Mouse (Mus musculus) 416B (cell line): ENCODE results near the gene Ttc24.

ENCODE experiments used
- DNase-seq: peaks from one replicate; pipeline ENCODE4 v3.0.0; 2011; ENCODE audit warnings: low read depth

Gene Ttc24

DNA sequence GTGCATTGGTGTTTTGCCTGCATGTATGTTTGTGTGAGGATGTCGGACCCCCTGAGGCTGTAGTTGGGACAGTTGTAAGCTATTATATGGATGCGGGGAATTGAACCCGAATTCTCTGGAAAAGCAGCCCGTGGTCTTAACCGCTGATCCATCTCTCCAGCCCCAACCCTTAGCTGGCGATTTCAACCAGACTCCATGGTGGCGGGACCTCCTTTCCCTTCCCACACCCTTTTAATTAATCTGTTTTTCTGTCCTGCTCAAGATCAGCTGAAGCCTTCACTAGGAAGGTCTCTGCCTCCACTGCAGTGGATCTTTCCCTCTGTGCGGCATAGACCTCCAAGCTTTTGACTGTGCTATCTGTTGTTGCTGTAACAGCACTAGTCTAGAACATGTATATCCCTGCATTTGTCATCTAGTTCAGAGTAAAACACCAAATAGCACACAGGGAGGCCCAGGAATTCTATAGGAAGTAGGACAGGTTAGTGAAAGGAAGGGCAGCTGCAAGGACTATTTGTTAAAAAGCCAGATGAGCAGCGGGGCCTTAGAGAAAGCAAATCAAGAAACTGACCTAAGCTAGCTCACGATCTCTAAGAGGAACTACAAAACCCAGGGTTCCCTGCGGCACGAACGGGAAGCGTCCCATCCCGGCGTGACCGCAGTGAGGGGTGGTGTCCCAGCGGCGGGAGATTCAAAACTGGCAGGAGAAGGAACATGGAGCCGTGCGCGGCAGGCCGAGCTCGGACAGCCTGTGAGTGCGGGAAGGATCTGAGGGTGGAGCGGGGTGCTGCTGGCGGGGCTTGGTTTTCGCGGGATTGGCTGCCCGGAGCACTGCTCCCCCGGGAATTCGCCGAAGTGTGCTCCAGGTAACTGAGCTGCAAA, 3.5 kb upstream of the Ttc24 start, which contains the start of gene Iqgap3:
Iqgap3 (plus strand) TSS at position 627 of the 879 bp plus-strand sequence.
- peak; percentile 87 for DNase-seq

DNA sequence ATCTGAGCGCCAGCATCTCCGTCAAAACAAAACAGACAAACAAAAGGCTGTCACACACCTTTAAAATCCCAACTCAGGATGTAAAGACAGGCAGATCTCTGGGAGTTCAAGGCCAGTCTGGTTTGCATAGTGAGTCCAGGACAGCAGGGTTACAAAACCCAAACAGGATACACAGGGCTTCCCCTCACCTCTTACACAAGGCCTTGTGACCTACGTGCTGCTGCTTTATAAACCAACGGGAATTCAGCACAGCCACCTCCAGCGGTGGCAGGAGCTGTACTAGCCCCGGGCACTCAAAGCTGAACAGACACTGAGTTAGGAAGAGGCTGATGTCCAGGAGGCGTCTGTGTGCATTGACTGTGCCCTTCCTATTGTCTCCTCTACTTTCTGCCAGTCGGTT, 663 bp downstream of the Ttc24 start:
- DNase-seq, result peak; percentile 85

DNA sequence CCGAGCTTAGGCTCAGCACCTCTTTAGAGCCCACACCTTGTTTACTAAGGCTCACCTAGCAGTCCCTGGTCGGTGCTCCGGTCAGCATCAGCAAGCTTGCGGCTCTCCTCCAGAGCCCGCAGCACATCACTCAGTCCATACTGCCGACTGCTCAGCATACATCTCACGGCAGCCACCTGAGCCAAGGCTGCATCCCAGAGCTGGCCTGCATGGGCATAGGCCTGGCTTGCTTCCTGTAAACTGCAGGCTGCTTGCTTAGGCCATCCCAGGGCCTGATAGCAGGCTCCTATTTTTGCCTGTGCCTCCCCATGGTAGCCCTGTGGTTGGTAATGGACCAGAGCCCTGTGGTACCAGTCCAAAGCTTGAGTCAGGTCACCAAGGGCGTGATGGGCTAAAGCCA, 3.3 kb downstream of the Ttc24 start:
- DNase-seq, result no peak

GRCm38 (mm10) chr3:88074351-88074750, 3.8 kb downstream of the Ttc24 start:
- no peak for DNase-seq

DNA sequence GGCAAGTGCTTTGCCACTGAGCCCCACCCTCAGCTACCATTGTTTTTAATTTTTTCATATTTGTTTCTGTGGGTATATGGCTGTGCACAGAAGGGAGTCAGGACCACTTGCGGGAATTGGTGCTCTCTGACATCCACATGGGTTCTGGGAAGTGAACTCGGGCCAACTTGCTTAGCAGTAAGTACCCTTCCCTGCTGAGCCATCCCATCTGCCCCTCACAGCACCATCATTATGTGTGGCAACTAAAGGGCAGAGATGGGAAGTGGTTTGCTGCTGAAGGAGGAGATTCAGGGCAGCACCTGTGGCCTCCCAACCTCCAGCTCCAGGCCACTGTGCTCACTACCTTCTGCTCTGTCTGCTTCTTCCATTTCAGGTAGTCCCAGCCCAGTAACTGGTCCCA, 4.5 kb downstream of the Ttc24 start:
- DNase-seq, result no peak

GRCm38 (mm10) chr3:88071783-88072182, 6.3 kb downstream of the Ttc24 start:
- DNase-seq, result peak; percentile 81

DNA sequence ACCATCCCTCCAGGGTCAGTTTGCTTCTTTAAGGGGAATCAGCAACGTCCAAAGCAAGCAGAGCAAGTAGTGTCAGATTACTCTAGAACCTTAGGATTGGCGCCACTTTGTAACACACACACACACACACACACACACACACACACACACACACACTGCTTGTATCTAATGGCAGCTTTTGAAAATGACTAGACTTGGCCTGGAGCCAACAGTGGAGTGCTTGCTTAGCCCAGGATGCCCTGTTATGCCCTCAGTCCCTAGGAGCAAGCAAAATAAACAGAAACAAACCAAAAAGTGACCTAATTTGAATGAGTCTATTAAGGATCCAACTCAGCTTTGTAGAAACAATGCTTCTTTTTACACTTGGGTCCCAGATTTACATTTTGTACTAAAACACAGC, 9.7 kb downstream of the Ttc24 start:
- DNase-seq, result peak; percentile 56

DNA sequence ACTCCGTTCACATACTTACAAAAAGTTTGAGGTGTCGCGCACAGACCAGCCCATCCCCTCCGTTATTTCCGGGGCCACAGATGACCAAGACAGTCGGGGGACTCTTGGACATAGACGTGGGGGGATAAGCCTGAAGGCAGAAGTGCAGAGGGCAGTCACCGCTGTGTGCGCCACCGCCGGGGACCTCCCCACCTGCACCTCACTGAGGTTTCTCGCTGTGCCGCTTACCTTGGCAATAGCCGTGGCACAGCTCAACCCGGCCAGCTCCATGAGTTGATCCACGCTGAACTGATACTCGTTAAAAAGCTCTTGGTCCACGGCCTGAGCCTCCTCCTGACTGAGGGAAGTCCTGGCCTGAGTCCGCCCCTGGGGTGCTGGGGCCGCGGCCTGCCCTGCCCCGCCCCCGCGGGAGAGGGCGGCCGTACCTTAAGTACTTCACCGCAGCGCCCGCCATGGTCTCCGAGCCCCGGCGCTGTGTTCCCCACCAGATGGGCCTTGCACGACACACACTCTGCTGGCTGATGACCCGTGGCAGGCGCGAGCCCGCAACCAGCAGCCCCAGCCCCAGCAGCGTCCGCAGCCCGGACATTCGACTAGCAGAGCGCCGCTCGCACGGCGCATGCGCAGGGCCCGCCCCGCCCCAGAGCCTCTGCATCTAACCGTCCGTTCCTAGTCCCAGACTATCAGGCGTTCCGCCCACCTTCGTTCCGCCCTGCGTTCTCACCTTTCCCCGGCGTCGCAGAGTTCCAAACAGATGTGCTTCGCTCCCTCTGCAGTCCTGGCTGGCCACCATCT, 20.0 kb downstream of the Ttc24 start, which contains the start of gene Naxe:
Naxe (minus strand) TSS at position 594 of the 795 bp plus-strand sequence.
- peak; percentile 91 for DNase-seq

GRCm38 (mm10) chr3:88057030-88057429, 21.1 kb downstream of the Ttc24 start:
- peak; percentile 6 for DNase-seq

DNA sequence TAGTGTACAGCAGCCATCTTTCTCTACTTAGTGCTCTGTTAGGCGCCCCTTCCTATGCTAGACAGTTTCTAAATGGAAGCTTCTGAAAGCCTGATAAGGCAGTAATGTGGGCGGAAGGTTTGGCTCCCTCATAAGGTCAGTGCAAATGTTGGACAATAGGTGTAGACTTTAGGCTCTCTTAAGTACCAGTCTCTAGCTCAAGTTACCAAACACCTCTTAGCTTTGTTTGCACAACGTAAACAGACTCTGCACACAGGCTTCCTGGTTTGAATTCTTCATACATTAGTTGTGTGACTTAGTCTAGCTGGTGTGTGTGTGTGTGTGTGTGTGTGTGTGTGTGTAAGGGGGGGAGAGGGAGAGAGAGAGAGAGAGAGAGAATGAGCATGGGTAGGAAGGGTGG, 28.6 kb downstream of the Ttc24 start:
- DNase-seq, result no peak

- peak; percentile 96 for DNase-seq
These were observed 35.3 kb downstream of the Ttc24 start, which contains the start of gene Gpatch4 for GRCm38 (mm10) chr3:88042661-88043421. Gene Gpatch4 (plus strand): TSS chr3:88043108.

DNA sequence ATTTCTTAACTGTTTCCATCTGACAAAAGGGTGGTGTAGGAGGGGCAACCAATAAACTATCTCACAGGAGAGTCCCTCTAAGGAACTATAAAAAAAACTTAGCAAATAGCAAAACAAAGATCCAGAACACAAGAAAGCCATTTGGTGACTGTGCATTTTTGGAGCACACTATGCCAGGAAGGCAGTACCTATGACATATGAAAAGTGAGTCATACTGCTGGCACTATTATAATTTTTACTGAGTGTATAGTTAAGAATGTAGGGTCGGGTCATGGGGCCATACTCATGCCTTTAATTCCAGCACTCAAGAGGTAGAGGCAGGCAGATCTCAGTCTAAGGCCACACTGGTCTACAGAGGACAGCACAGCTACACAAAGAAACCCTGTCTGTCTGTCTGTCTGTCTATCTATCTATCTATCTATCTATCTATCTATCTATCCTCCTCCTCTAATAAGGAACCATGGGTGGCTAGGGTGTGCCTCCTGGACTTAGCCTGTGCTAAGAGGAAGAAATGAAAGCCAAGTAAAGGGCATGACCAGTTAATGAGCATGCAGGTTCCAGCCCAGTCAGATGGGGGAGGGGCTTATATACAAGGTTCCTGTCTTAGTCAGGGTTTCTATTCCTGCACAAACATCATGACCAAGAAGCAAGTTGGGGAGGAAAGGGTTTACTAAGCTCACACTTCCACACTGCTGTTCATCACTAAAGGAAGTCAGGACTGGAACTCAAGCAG, 42.4 kb downstream of the Ttc24 start:
- peak; percentile 53 for DNase-seq

DNA sequence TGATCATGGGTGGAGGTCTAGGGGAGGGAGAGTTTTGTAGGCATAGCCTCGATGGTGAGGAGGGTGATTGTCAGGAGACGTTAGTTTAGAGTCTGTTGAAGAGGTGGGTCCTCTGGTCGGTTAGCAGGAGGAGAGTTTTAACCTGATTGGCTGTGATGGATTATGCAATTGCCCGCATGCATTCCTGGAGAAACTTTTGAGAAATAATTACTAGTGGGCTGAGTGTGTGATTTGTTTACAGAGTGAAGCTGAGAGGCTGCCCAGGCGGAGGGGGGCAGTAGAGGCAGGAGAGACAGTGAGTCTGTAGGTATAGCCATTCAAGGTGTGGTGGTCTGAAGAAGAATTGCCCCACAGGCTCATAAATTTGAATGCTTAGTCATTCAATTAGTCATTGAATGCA, 44.6 kb downstream of the Ttc24 start:
- DNase-seq, result no peak

- peak; percentile 67 for DNase-seq
These were observed 47.3 kb downstream of the Ttc24 start for GRCm38 (mm10) chr3:88030608-88031395.

GRCm38 (mm10) chr3:88027434-88028186, 50.5 kb downstream of the Ttc24 start, which contains the start of gene Hapln2:
Gene Hapln2 (minus strand): TSS chr3:88027583.
- DNase-seq, result peak; percentile 44

- DNase-seq, result no peak
These were observed 51.3 kb downstream of the Ttc24 start for GRCm38 (mm10) chr3:88026823-88027222.

- no peak for DNase-seq
These were observed 54.7 kb downstream of the Ttc24 start for GRCm38 (mm10) chr3:88023192-88024074.

GRCm38 (mm10) chr3:88022322-88023191, 55.5 kb downstream of the Ttc24 start:
- DNase-seq, result no peak
